Mouse (Mus musculus) cerebellum, adult 9-11 months (tissue): ENCODE measurements at regions not wholly inside any gene's neighbourhood (a gene's known extent, or its start where the extent isn't known, plus 50 kb on each side); places are given as distances from the start of the nearest gene placed in this dataset.

ENCODE experiments used
- DNase-seq: peaks from one replicate; pipeline ENCODE4 v3.0.0; 2022

GRCm38 (mm10) chr17:68134373-68134772 is 130.5 kb upstream of the Arhgap28 start:
- no peak for DNase-seq

DNA sequence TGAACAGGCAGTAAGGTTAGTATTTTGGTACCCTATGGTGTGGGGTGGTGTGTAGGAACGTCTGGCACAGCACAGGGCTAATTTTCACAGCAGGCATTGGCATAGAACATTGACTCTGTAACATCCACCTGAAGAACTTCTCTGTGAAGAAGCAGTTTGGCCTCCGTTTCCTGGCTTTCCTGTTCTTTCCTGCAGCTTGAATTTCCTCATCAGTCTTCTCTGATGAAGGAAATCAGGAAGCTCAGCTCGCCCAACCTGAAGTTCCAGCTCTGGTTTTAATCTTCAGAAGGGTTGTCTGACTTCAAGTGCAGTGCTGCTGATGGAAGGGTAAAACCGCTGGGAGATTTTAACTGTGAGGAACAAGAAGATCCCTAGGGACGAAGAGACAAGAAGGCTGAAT is 131.5 kb upstream of the Arhgap28 start:
- DNase-seq: no peak

GRCm38 (mm10) chr17:68143307-68143706 is 130.3 kb upstream of the L3mbtl4 start:
- DNase-seq: no peak

DNA sequence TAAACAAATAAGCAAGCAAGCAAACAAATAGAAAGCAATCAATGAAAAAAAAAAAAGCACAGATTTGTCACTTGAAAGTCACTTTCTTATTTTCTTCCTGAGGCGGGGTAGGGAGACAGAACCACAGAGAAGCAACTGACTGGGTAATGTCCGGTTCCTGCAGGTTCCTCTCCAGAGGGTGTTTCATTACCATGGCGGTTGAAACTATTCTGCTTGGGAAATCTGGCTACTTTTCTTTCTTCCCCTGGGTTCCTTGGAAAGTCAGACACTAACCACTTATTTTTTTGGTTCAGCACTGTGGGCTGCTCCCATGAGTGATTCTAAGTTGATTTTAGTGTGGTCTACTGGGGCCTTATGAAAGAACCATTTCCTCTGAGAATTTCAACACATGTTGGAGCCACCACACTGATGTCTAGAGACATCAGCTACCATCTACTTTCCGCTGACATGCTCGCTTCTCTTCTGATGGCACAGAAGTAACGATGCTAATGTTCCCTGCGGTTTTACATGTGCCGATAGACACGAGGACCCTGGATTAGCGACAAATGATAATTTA is 124.3 kb upstream of the L3mbtl4 start:
- no peak for DNase-seq

GRCm38 (mm10) chr17:68152438-68153120 is 121.0 kb upstream of the L3mbtl4 start:
- DNase-seq: no peak

- DNase-seq: no peak
These were observed 118.7 kb upstream of the L3mbtl4 start for GRCm38 (mm10) chr17:68154879-68155278.

DNA sequence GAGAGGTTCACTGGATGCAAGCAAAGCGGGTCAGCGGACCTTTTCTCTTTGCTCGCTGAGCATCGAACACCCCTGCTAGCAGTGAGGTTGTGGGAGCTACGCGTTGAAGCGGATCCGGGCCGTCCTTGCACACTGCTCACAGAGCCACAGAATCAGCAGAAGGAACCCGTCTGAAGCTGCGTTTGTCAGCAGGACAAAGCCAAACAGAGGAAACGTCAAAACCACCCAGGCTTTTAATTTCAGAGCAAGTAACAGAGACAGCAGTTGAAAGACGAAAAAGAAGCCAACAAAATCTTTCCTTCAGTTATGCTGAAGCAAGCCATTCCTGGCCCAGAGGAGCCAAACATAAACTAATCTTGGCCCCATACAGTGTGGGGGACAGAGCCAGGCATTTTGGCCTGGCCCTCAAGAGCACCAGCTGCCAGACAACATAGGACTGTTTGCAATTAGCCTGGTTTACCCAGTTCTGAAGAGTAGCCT is 115.4 kb upstream of the L3mbtl4 start:
- peak; percentile 9 for DNase-seq

- no peak for DNase-seq
These were observed 112.5 kb upstream of the L3mbtl4 start for GRCm38 (mm10) chr17:68161107-68161506.

DNA sequence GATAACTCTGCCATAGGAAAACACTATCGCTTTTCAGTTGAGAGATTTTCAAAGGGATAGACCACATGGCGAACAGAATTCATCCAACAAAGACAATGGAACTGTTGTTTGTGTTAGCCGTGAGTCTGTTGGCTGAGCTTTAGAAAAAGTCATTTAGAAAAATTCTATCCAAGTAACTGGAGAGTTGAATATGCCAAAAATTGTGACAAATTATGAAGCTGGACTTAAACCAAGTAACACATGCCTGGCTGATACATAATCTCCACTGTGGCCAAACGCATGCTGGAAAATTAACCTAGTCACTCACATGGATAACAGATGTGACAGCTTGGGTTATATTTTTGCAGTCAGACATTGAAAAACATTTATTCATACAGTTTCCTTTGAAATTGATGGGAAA is 110.1 kb upstream of the L3mbtl4 start:
- DNase-seq: no peak

DNA sequence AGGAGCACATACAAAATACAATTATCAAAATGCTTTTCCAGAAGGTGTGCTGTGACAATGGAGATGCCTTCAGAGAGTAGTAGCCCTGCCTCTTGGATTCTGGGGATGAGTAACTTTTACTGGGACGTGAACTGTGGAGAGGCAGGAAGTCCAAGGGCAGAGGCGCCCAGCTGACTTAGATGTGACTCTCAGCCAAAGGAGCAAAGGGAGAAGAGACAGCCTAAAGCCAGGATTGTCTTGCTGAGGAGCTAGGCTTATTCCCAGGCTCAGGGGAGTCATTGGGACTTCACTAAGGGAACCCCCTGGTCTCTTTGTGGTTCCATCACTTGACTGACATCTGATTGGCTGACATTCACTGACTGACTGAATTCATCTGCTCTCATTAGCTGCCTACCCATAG is 108.9 kb upstream of the L3mbtl4 start:
- no peak for DNase-seq

DNA sequence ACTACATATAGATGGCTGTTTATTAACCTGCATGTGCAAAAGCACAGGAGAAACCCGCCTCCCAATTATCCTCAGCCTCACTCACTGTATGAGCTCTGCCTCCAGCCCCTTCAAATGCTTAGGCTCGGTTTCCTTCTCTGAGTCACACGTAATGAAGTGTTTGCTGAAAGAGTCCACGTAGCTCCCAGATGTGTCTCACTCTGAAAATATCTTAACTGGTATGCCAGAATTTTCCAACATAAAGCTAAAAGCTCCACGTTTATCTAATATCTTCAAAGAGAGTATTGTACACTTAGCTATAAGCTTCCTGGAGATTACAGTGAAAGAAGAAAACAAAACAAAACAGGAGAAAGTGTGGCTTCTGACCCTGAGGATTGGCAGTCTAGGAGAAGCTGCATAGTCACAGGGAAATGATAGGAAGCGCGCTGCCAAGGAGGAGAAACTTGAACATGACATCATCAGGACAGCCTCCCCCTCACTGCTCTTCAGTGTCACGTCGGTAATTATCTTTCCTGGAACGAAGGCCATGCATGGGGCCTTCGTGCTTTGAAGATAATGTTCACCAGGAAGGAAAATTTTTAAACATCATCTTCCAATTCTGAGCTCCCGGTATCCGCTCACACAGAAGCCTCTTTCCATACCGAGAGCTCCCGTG is 108.3 kb upstream of the L3mbtl4 start:
- no peak for DNase-seq

- DNase-seq: no peak
These were observed 107.2 kb upstream of the L3mbtl4 start for GRCm38 (mm10) chr17:68166397-68166796.

DNA sequence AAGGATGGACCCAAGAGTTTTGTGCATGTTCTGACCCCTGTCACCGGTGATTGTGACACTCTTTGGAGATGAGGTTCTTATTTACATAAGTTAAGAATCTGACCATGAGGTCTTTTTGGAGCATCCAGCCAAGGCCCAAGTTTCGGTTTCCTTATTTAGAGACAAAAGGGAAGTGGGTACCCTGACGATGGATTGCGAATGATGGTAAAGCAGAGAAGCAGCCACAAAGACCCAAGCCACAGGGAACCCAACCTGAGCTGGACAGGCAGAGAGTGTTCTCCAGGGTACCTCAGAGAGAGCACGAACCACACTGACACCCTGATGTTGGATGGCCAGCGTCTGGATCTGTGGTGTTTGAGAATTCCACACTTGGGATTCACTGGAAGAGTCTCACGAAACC is 100.8 kb upstream of the L3mbtl4 start:
- DNase-seq: no peak

GRCm38 (mm10) chr17:68176611-68177165 is 96.9 kb upstream of the L3mbtl4 start:
- peak; percentile 37 for DNase-seq

- no peak for DNase-seq
These were observed 95.8 kb upstream of the L3mbtl4 start for GRCm38 (mm10) chr17:68177835-68178234.

- no peak for DNase-seq
These were observed 88.2 kb upstream of the L3mbtl4 start for GRCm38 (mm10) chr17:68185385-68185784.

DNA sequence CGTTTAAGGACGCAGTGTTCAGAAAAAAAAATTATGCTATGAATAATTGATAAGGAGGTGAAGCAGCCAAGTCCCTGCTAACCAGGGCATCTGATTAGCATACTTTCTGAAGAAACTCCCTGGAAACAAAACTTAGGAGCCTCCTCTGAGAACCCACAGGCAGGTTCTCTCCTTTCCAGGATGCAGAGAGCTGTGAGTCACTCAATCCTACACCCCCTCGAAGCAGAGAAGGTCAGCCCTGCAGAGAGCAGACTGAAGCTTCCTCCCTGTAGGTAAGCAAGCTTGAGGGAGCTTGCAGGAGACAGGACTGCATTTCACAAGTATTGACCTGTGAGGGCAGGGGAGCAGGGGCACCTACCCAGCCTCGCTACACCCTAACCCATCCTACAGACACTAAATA is 83.7 kb upstream of the L3mbtl4 start:
- DNase-seq: no peak

DNA sequence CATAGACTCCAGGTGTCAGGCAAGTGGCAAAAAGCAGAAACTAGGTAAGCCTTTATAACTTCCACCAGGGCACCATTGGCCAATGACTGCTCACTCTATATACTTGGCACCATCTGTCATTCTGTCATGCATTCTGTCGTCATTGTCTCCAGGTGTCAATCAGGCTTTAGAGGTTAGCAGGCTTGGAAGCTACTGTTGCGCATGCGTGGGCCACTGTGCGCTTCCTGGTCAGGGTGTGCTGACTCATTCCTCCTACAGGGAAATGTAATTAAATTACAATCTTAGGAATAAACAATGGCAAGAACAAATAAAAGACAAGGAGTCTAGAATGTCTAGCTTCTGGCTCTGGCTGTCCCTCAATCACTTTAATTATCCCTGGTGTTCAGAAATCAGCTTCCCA is 68.1 kb upstream of the L3mbtl4 start:
- no peak for DNase-seq

DNA sequence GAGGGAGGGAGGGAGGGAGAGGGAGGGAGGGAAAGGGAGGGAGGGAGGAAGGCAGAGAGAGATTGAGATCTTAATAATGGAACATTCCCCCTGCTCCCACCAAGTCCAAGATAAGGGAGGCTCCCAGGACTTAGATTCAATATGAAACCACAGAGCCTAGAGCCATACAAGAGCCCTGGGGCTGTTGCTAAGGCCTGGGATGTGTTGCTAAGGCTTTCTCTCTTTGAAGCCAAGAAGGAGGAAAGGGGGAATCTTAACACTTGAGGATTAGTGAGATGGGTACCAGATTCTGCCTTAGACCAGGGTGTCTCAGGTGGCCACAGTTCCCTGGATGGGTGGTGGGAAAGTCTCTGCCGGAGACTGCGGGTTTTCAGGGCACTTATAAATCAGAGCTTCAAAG is 64.8 kb upstream of the L3mbtl4 start:
- DNase-seq: no peak

DNA sequence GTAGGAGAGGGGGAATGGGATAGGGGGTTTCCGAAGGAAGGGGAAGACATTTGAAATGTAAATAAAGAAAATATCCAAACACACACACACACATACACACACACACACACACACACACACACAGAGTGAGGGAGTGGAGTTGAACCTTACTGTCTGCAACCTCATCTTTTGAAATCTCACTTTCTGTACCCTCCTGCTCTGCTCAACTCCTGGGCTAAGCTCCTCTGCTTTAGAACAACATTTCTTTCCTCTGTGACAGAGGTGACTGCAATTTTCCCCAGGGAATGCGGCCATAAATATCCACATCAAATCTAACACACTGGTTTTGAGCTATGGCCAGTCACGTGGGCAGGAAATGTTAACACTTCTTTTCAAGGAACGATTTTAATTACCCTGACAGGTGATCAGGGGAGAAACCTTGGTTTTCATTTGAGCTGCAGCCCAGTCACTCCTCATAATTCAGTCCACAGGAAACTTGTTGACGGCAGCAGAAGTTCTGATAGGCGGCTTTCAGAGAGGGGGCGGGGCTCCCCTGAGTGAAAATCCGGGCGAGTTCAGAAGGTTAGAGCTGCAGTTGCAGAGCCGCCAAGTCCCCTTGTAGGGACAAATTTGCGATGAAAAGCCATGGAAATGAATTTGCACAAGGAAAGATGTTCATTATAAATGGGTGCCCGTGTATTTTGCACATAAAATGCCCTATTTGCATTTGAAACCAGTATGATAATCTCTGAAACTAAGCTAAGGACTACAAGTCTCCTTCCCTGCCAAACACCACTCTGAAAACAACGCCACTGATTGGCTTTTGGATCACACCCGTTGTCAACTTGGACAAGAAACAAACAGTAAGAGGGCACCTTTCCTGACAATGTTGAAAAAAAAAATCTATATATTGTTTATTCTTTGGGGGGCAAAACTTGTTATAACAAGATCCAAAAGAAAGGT is 63.0 kb upstream of the L3mbtl4 start:
- DNase-seq: no peak

DNA sequence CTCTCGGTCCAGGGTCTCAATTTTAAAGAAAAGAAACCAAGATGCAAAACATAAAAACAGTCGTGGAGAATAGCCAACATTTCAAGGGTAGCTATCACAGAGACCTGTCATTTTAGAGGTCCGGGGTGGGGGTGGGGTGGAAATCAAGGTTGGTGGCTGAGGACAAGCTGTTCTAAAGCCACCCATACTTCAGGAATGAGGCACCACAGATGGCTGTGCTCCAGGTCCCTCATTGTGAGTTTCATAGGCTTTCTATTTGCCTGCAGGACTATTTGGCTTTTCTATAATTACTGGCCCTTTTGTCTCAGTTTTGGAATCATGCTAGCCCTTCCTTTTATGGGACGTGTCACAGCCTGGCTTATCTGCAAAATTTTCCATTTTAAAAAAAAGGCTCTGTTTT is 55.4 kb upstream of the L3mbtl4 start:
- DNase-seq: no peak

DNA sequence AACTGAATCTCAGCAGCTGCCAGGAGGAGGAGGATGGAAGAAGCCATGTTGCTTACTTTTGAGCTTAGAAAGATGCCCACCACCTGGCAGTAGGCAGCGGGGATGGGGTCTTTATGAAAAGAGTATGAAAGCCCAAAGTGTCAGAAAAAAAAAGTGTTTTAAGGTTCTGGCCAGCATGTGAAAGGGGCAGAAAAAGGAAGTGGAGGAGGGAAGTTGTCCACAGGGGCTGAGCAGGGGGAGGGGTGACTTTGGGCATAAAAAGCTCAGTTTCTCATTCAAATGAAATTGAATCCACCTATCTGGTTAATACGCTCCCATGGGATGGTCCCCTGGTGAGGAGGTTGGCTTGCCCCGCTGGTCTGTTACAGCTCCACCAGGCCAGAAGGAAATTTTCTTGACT is 50.4 kb upstream of the L3mbtl4 start:
- DNase-seq: no peak
